Mouse (Mus musculus) embryo, embryonic 10.5 days (tissue): Measurements from ENCODE around the gene Mthfd1l.

Experiments
- DNase-seq: peaks from one replicate; pipeline ENCODE4 v3.0.0-alpha.2; 2015; ENCODE audit warnings: low spot score

Mthfd1l gene

DNA sequence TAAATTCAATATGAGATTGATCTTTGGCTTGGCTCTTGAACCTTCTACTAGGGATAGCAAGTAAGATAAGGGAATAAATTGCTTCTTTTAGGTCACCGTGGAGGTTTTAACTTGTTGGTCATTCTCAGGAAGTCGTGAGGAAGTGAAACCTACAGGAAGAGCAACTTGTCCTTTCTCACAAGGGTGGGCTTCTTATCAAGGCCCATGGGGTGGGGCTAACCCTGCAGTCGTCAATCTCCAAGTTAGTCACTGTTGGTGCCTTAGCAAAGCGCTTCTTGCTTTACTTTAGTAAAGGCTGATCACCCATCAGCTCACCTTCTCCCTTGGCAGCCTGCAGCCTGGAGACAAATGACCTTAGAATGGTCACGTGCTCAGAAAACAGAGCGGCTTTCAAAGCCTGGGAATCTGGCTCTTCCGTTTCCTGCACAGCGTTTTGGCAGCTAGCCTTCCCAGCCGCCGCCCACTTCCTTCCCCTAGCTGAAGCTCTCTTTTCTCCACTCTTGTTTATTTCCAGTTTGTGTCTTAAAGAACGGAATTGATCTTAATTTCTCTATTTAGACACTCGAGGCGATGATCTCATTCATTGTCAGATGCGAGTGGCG lies 106.8 kb downstream of the Mthfd1l start:
- peak; percentile 33 for DNase-seq

DNA sequence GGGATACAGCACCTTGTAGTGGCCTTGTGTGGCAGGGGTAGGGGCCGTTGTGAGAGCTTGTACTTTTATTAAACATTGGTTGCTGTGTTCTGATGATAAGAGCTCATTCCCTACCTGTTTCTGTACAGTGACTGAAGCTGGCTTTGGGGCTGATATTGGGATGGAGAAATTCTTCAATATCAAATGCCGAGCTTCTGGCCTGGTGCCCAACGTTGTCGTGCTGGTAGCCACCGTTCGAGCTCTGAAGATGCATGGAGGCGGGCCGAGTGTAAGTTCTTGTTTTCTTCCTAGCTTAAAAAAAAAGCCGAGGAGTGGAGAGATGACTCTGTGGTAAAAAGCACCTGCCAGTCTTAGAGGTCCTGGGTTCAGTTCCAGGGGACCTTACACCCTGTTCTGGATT lies 110.7 kb downstream of the Mthfd1l start:
- DNase-seq: no peak

DNA sequence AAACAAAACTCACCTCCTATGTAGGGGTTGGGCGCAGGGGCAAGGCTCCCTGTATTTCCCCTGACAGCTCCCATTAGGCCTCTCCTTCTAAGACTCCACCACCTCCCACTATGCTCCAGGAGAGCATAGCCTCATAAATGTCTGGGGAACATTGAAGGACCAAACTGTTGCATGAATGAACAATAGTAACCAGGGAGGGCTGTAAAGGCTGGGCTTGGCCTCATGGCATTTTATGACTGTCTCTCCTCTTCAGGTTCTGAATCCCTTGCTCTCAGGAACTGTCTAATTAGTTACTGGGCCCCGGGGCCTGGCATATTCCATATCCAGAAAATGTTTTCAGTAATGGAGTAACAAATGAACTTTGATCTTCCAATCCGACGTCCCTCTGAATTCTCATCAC lies 112.0 kb downstream of the Mthfd1l start:
- no peak for DNase-seq

DNA sequence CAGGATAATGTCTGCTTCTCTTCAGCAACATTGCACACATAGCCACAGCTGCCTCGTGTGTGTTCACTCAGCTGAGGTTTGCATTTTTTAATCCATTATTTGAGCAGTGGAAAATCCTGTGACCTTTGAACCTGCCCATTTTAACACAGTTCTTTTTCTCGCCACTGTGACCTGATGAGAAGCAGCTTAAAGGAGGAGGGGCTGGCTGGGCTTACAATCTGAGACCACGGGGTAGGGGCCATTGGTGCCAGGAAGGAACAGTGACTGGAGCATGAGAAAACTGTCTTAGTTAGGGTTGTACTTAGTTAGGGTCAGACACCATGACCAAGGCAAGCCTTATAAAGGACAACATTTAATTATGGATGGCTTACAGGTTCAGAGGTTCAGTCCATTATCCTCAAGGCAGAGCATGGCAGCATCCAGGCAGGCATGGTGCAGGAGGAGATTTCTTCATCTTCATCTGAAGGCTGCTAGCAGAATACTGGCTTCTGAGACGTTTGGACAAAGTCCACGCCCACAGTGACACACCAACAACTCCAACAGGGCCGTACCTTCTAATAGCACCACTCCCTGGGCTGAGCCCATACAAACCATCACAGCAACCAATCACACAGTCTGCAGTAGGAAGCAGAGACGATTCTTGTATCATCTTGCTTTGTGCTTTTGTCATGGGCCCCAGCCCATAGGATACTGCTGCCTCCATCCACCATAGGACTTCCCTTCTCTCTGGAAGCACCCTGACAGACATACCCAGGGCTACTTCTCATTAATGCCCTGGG lies 112.6 kb downstream of the Mthfd1l start:
- no peak for DNase-seq

DNA sequence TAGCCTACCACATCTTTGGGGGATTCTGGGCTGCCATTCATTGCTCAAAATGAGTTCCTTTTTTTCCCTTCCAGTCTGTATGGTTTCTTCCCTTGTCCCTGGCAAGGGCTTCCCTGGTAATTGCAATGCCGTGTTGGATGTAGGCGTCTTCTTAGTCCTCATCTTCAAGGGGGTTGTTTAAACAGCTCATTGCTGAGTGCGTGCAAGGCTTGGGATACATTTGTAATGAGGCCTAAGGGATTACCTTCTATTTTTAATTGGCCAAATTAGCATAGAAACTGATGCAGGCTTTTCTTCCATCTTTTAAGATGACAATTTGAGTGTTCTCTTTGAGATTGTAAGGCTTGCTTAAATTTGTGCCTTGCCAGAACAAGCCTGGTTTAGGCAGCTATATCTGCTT lies 114.6 kb downstream of the Mthfd1l start:
- DNase-seq: no peak

DNA sequence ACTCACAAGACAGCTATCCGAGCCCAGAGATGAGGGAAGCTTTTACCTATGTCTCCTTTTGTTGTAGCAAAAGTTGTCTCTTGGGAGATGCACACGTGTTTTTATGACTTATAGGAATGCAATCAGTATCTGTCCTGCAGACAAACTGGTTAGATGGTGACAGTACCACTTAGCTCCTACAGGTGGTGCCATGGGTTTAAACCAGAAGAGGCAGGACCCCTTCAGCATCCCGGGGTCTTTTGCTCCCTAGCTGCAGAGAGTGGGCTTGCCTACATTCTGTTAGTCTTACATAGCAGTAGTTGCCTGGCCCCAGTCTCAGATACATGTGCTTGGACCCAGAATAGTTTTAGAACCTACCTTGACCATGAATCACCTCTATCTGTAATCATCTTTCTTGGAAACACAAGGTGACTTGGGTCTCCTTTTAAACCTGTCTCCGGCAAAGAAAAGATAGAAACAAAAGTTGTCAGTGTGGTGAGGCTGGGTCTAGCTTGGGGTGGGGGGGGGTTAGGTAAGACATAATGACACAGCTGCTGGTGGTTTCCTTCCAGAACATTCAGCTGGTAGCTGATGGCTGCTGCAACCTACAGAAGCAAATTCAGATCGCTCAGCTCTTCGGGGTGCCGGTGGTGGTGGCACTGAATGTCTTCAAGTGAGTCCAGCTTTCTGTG lies 116.0 kb downstream of the Mthfd1l start:
- peak; percentile 82 for DNase-seq

DNA sequence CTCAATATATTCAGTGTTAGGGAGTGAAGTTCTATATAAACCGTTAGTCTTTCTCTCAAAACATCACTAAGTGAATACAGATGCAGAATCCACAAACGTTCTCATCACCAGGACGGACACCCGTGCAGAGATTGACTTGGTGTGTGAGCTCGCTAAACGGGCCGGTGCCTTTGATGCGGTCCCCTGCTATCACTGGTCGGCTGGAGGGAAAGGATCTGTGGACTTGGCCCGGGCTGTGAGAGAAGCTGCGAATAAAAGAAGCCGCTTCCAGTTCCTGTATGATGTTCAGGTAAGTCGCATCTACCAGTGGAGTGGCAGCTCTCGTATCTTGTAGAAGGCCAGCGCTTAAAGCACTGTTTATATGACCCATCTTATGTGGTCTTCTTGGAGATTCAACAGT lies 117.0 kb downstream of the Mthfd1l start:
- no peak for DNase-seq

DNA sequence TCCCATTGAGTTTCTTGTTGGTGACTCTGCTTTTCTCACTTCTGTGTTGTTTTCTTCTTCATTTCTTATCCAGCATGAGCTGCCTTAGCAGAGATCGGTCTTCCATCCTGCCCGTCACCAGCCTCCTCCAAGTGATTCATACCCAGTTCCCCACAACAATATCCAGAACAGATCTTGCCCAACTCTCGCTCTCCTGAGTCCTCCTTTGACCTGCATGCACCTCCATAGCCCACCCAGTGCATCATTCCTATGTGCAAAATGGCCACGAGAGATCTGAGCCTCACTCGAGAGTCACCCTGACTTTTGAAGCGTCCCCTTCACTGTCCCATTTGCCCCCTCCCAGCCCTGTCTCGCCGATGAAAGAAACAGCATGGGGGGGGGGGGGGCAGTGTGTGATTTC lies 120.1 kb downstream of the Mthfd1l start:
- no peak for DNase-seq

DNA sequence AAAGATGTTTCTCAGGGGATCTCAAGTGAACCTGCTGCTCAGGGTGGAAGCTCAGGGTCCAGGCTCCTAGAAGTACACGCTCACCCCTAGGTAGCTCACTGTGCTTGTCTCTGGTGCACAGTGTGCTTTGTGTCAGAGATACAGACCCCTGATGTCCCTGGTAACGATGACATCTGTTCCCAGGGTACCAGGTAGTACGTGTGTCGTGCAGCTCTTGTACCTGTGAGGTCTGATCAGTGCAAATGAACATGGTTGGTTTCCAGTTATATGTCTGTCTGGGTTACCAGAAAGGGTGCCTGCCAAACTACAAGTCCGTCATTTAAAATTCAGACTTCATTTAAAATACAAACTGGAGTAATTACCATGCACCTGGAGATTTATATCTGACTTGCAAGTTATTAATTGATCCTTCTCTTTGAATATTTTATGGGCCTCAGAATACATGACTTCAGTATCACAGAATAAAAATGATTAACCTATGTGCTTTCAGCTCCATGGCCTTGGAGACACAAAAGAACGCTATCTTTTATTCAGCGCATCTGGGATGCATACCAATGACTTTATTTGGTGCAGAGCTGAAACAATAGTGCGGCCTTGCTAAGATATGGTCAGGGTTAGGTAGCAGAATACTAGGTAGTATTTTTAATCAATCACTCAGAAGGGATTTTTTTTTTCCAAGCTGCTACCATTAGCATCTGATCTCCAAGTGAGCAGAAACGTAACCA lies 121.3 kb downstream of the Mthfd1l start:
- no peak for DNase-seq

DNA sequence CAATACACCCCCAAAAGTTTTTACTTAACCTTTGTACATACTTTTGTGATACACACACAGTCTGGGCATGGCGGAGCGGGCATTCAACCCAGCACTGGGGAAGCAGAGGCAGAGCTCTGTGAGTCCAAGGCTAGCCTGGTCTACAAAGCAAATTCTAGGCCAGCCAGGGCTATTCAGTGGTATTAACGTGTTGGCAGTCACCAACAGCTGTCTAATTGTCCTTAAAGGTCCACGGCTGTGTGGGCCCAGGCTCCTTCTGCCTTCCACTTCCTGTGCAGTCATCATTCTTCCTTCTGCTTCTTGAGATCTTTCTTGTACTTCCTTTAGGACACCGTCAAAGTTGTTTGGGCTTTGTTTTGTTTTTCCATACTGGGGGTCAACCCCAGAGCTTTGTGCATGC lies 123.2 kb downstream of the Mthfd1l start:
- no peak for DNase-seq

DNA sequence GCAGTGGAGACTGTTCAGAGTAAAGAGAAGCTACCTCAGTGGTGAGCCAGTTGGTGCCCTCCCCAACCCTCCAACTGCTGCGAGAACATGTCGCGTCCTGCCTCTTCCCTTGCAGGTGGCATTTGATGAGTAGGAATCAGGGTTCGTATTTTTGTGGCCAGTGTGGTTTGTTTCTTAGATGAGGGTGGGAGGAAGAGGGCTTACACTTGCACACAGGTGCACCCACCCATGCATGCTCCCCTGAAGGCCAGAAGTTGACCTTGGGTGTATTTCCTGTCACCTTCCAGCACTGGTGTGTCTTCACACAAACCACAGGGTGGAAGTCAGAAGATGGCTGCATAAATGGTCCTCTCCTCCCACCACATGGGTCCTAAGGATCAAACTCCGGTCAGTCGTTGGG lies 127.1 kb downstream of the Mthfd1l start:
- DNase-seq: no peak

DNA sequence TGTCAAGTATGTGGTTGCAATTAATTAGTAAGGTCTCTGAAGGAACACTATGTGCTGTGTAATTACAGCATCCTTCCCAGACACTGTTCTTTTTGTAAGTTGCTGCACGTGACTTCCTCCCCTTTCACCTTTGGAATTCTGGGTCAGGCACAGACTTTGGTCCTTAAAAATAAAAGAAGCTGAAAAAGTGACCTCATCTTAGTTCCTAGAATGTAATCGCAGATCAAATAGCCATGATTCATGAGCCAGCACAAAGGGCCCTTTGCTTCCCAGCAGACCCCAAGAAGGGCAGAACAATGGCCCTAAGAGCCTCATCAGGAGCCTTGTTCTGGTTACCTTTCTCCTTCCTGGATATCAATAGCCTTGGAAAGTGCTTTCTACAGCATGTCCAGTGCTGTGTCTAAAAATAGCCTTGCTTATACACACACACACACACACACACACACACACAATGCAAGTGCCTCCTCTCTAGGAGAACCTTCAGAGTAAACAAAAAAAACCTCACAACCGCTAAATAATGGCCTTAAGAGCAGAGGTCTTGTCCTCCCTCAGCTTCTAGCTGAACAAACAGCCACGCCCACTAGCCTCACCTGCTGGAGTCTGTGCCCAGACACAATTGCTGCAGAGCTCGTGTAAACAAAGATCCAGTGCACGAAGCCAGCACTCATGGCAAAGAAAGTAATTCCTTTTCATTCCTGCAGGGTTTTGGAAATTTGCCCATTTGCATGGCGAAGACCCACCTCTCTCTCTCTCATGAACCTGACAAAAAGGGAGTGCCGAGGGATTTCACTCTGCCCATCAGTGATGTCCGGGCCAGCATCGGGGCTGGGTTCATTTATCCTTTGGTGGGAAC lies 133.0 kb downstream of the Mthfd1l start:
- peak; percentile 74 for DNase-seq

DNA sequence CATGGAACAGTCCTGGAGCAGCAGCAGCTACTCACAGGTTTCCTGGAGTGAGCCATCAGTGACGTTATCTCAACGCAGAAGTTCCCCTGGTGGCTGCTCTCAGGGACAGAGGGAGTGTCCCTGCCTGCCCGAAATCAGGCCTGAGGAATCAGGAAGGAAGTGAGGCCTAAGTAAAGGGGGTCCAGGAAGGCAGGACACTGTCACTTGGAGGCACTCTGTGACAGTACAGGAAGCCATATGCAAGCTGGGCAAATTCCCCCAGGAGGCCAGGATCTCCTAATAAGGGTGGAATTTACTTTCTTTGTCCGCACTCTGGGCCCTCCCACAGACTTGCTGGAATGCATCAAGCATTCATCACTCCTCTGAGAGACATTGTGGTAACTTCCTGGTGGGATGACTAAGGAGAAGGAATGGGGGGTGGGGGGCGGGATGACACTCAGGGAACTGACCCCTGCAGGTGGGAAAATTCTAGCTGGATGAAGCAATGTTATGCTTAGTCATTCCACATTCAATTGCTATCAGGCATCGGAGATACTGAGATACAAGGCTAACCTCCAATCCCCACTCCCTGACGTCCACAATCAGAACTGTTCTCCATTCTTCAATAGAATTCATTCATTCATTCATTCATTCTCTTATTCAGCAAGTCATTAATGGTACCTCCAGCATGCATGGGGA lies 134.9 kb downstream of the Mthfd1l start:
- DNase-seq: peak; percentile 78

DNA sequence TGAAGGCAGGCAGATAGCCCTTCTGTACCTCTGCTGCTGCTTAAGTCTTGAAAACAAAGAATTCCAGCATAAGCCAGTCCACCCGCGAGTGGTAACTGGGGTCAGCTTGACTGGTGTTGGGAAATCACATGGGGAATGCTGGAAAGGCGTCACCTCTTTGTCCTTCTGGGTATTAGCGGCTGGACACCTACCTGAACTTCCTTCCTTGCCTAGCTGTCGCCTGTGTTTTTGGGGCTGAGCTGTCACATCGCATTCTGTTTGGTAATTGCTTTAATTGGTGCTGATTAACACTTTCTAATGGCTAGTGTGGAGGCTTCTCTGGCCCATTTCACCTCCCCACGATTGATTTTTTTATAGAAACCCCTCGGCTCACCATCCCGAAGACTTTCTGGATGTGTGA lies 135.5 kb downstream of the Mthfd1l start:
- no peak for DNase-seq

DNA sequence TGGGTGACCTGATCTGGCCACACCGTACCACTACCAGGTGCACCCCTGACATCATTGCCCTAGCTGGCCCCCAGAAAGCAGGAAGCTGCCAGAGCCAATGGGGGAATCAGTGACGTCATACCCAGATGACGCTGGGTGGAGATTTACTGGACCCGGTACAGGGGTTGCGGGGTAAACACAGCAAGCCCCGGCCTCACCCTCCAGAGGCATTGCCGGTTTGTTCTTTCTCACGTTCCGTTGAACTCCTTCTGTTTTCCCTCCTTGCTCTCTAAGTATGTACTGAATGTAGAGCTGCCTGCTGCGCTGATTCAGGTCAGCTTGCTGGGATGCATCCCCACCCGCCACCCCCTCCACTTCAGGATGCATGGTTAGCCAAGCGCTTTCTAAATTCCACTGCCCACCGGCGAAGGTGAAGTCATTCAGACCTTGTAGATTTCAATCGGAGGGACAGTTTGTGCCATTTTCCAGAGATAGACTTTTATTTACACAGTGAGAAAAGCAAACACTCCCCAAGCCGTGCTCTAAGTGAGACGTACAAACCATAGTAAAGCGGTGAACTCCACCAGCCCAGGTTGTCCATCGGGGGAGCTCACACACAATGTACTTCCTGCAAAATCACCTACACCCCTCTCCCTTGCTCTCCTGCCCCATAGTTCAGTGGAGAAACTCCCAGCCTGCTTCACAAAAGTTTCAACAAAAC lies 138.3 kb downstream of the Mthfd1l start:
- DNase-seq: no peak

DNA sequence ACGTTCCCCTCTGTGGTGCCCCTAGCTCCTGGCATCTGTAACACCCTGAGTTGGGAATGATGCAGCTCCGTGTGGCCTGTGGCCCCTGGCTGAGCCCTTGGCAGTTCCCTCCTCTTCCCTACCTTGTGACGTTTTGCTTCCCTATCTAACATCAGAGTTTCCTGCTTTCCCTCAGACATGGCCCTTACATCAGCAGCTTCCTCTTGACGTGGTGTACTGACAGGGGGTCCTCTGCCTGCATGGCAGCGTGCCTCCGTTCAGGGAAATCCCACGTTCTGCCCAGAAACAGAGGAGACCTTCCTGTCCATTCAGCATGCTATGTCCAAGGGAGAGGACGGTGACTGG lies 138.8 kb downstream of the Mthfd1l start:
- no peak for DNase-seq

DNA sequence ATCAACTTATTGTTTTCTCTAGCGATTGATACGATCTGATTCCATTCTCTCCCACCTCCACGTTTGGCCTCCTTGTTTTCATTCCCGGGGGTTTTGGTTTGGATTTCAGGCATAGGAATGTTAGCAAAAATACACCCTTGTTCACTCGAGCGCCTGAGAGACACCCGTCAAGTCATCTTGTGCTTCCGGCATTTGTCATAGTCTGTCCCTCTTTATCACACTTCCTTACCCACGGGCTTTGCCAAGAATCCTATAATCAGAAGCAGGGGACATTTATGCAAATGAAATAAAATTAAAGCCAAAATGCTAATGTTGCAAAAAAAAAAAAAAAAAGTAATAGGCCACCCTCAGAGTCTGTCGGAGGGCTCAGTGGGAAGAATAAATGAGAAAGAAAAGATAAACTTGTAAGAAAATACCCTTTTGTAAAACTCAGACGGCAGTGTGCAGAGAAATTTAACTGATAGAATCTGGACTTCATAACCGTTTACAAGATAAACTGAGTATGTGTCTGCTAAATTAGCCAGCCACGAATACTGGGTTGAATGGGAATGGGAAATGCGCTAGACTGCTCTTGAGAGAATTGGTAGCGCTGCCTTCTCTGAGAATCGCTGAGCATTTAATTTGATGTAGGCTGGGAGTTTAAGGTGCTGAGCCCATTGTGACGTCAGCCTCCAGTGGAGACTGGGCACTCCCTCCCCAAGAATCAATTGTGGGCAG lies 139.9 kb downstream of the Mthfd1l start:
- no peak for DNase-seq

DNA sequence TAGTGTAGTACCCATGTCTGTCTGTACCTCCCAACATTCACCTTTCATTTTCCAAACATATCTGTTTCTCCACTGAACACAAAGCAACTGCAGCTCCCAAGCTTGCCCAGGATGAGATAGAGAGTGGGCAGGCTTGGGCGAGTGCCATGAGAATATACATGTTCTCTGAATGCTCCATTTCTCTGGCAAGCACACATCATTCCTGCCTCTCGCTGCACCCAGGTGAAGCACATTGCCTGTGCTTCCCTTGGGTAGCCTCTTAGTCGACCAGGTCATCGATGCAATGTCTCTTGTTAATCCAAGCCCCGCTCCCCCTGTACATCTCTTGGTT lies 140.4 kb downstream of the Mthfd1l start:
- no peak for DNase-seq

DNA sequence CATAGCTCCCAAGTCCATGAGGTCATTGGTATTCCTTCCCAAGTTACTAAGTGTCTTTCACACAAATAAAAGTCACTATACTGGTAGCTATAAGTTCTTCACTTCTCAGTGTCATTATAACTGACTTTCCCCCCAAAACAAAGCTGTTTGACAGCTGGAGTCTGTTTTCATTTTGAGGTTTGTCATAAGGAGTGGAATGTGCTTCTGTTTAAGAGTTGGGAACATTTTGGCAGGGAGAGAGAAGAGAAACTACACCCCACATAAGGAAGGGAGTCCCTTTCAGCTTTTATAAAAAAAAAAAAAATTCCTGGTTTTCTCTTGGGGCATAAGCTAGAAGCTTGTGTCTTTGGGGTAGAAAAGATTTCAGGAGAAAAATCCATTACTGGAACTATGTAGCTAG lies 143.7 kb downstream of the Mthfd1l start:
- no peak for DNase-seq

DNA sequence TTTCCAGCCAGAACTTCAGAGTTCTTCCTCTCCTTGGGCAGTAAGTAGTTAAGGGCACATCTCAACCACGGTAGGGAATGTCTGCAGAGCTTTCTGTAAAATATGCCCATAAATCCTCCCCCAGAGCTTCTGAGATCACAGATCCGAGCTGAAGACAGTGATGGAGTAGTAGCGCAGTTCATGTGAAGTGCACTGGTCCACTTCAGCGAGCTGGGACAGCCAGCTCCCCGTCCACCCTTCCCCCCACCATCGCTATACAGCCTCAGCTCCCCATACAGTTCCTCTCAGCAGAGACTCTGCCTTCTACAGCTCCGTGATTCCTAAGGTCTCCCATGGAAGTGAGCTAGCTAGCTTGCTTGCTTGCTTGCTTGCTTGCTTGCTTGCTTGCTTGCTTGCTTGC lies 144.2 kb downstream of the Mthfd1l start:
- peak; percentile 68 for DNase-seq
